In the genomic region with DNA sequence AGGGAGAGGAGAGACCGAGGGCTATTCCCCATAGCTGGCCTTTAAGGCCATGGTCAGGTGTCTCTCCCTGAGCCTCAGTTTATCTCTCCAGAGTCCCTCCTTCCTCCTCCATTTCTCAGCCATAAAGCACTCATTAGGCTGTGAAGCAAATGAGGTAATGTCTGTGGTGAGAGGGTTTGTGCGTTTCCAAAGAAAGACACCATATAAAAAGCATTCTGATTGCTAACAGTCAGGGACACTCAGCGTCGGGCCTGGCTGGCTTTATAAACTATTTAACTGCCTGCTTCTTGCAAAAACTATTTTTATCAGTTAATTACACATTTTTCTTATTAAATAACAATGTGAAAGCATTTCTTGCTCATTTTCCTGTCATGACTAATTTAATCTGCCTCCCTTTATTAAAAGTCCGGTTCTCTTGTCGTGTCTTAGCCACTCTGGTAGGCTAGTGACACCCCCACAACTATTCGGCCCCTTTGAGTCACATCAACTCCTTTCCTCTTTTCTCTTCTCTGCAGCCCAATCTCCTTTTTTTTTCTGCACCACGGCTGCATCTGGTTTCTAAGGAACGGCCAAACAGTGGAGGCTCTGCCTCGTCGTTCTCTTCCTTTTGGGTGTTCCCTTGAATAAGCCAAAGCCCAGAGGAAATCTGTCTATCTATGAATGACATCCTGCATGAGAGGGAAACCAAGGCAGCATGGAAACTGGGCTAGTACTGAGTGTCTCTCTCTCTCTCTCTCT, we compare ENCODE assay signal across 11 mouse cellular contexts.
DNase-seq lines count a peak whose midpoint lies in the region; ATAC-seq lines count a peak whose summit lies in the region.
"Had no signal": no experiment of that assay in that cellular context is flagged by ENCODE, and none has a peak within 500 bp of the region (broad histone marks: within the 10 kb centered on the region; RNA-seq: fewer than 3 reads in every experiment).

No protein-coding gene starts in this region.

- H3K4me2 ChIP-seq in hindbrain, embryonic 14.5 days (replicated peaks): peak overlapping the region; percentile 33
- no peak overlapping the region for H3K4me2 ChIP-seq in neural tube, embryonic 14.5 days (ENCODE audit: low read depth, low read length)
- H3K4me2 ChIP-seq: liver, embryonic 13.5 days had no signal

- no peaks in the 10 kb centered on the region for H3K36me3 ChIP-seq in hindbrain, embryonic 14.5 days (replicated peaks; ENCODE audit: control insufficient read depth, insufficient read depth)
- H3K36me3 ChIP-seq in neural tube, embryonic 14.5 days (ENCODE audit: control insufficient read depth, insufficient read depth, low read length): no peaks in the 10 kb centered on the region
- H3K36me3 ChIP-seq: liver, embryonic 13.5 days had no signal

- no peaks in the 10 kb centered on the region for H3K27me3 ChIP-seq in hindbrain, embryonic 14.5 days (ENCODE audit: control insufficient read depth, insufficient read depth, low read length)
- no peaks in the 10 kb centered on the region for H3K27me3 ChIP-seq in neural tube, embryonic 14.5 days (ENCODE audit: control insufficient read depth, insufficient read depth, low read length)
- H3K27me3 ChIP-seq: liver, embryonic 13.5 days had no signal

- no peak overlapping the region for H3K4me3 ChIP-seq in hindbrain, embryonic 14.5 days (replicated peaks; ENCODE audit: low read length)
- H3K4me3 ChIP-seq in neural tube, embryonic 14.5 days (ENCODE audit: low read depth, low read length): no peak overlapping the region
- H3K4me3 ChIP-seq: heart, adult 2 months; liver, embryonic 13.5 days had no signal

- ATAC-seq in hindbrain, embryonic 14.5 days (ENCODE audit: low FRiP score): no peak
- ATAC-seq in neural tube, embryonic 14.5 days (ENCODE audit: low read depth): peak; percentile 23; the same call in 1 of the 2 replicates
- no peak for ATAC-seq in CD4-positive, CD25-positive, alpha-beta regulatory T cell, adult 4 months

- peak overlapping the region; percentile 78 for H3K27ac ChIP-seq in hindbrain, embryonic 14.5 days
- H3K27ac ChIP-seq in neural tube, embryonic 14.5 days (ENCODE audit: low read depth, low read length): peak overlapping the region; percentile 79
- H3K27ac ChIP-seq: heart, adult 2 months; liver, embryonic 13.5 days had no signal

- peaks cover 11% of the 10 kb centered on the region for H3K4me1 ChIP-seq in hindbrain, embryonic 14.5 days (replicated peaks; ENCODE audit: control insufficient read depth, insufficient read depth, low read length)
- peaks cover 3% of the 10 kb centered on the region; the same call in 1 of the 2 replicates for H3K4me1 ChIP-seq in neural tube, embryonic 14.5 days (ENCODE audit: control insufficient read depth, insufficient read depth, low read length)
- H3K4me1 ChIP-seq: liver, embryonic 13.5 days had no signal

- H3K9me3 ChIP-seq in hindbrain, embryonic 14.5 days (ENCODE audit: control insufficient read depth, low read length): no peaks in the 10 kb centered on the region
- H3K9me3 ChIP-seq in neural tube, embryonic 14.5 days (ENCODE audit: control insufficient read depth, low read length): no peaks in the 10 kb centered on the region
- H3K9me3 ChIP-seq: liver, embryonic 13.5 days had no signal

- peak overlapping the region; percentile 48 for H3K9ac ChIP-seq in hindbrain, embryonic 14.5 days
- H3K9ac ChIP-seq in neural tube, embryonic 14.5 days (replicated peaks; ENCODE audit: low read depth, low read length): peak overlapping the region; percentile 39; the same call in 1 of the 2 replicates
- H3K9ac ChIP-seq: liver, embryonic 13.5 days had no signal

- DNase-seq in frontal cortex, postnatal 36 days (ENCODE audit: low spot score in 2 of 2): peak; percentile 31 to 34
- DNase-seq in frontal cortex, postnatal 10 days (ENCODE audit: low spot score in 2 of 2): no peak
- peak; percentile 26 for DNase-seq in right cerebral cortex, adult 18-20 months
- no peak for DNase-seq in right cerebral cortex, postnatal 4 days
- DNase-seq in hindbrain, embryonic 14.5 days (ENCODE audit: low spot score): no peak
- no peak for DNase-seq in lung, adult 18-20 months
- DNase-seq: heart, adult 2 months; kidney, adult 11 months; liver, embryonic 13.5 days had no signal

- 55% methylated on average over 11 of the region's 11 CpGs for WGBS in hindbrain, embryonic 14.5 days
- WGBS in neural tube, embryonic 14.5 days: 54% methylated on average over 11 of the region's 11 CpGs

Comparison
In these comparisons a context has a peak if more than half of its experiments do, and no peak if none do; other contexts are left out.
1. DNase-seq: peak in frontal cortex, postnatal 36 days (2 of 2) and right cerebral cortex, adult 18-20 months (single experiment); none in frontal cortex, postnatal 10 days (0 of 2), right cerebral cortex, postnatal 4 days (single experiment), hindbrain, embryonic 14.5 days (single experiment) and lung, adult 18-20 months (0 of 2).